Mouse (Mus musculus) lung, postnatal 0 days (tissue): ENCODE measurements around the gene Acsf2. TPM values are rescaled to one million over a fixed set of nuclear protein-coding genes. Genes with fewer than 3 reads are reported as not detected.

ENCODE experiments used
- ATAC-seq: fragments of 200-750 bp; cut with Nextera tagmentation; 2 replicates; pipeline ENCODE4 v1.8.0; 2017; ENCODE audit warnings: moderate library complexity
- DNase-seq: peaks from one replicate; pipeline ENCODE4 v3.0.0-alpha.2; 2016; ENCODE audit warnings: low spot score
- H3K27ac ChIP-seq: fragments of 300-500 bp; sonication (generic); 2 replicates; pipeline ENCODE4 v1.5.1; 2014; ENCODE audit warnings: antibody characterized with exemption, mild to moderate bottlenecking, low read length, mixed read lengths
- H3K27me3 ChIP-seq: fragments of 300-500 bp; sonication (generic); replicated peaks from 2 replicates; pipeline ENCODE4 v1.6.1; 2014; ENCODE audit warnings: low read length, mixed read lengths; ENCODE audit not compliant: insufficient read depth
- H3K36me3 ChIP-seq: fragments of 300-500 bp; sonication (generic); 2 replicates; pipeline ENCODE4 v1.6.1; 2014; ENCODE audit warnings: low read length, mixed read lengths; ENCODE audit not compliant: insufficient read depth
- H3K4me1 ChIP-seq: fragments of 300-500 bp; sonication (generic); 2 replicates; pipeline ENCODE4 v1.6.1; 2014; ENCODE audit warnings: antibody characterized with exemption, low read depth, low read length, mixed read lengths; ENCODE audit not compliant: insufficient read depth
- H3K4me2 ChIP-seq: fragments of 300-500 bp; sonication (generic); replicated peaks from 2 replicates; pipeline ENCODE4 v1.6.1; 2014; ENCODE audit warnings: low read depth, mild to moderate bottlenecking, low read length, moderate library complexity, mixed read lengths
- H3K4me3 ChIP-seq: fragments of 300-500 bp; sonication (generic); 2 replicates; pipeline ENCODE4 v1.5.1; 2014; ENCODE audit warnings: low read depth, low read length
- H3K9ac ChIP-seq: fragments of 300-500 bp; sonication (generic); replicated peaks from 2 replicates; pipeline ENCODE4 v1.6.1; 2014; ENCODE audit warnings: low read depth, mild to moderate bottlenecking
- H3K9me3 ChIP-seq: fragments of 300-500 bp; sonication (generic); 2 replicates; pipeline ENCODE4 v1.6.1; 2016; ENCODE audit warnings: low read length, mixed read lengths
- CTCF ChIP-seq: IDR thresholded peaks from 2 replicates; pipeline ENCODE4 v1.5.1; 2016; ENCODE audit warnings: antibody characterized with exemption, mild to moderate bottlenecking
- EP300 ChIP-seq: IDR thresholded peaks from 2 replicates; pipeline ENCODE4 v1.6.1; 2016; ENCODE audit warnings: antibody characterized with exemption, mild to moderate bottlenecking, control low read depth
- WGBS: fragments of 180-500 bp; shearing (Covaris S2); extraction: QIAGEN DNeasy Blood & Tissue Kit; methylation state at CpG from one replicate; pipeline ENCODE4 v1.1.7; 2014; 5-methylcytosine and 5-hydroxymethylcytosine counted together
- polyA plus RNA-seq: library from polyadenylated mRNA; unstranded; fragments of >200 nt; fragmentation: Nextera tagmentation; extraction: Ambion mirVana; gene quantifications from 2 replicates; pipeline ENCODE4 v1.2.1, GENCODE M21; 2015

Acsf2 gene
- polyA plus RNA-seq, 1 experiment from 2014 or later = 3.4 TPM

- peaks cover 3% of the 10 kb centered on the region for H3K4me1 ChIP-seq
- no peak overlapping the region for H3K9ac ChIP-seq
- H3K4me3 ChIP-seq = no peak overlapping the region
- H3K27ac ChIP-seq = no peak overlapping the region
- ATAC-seq = no peak
- 50% methylated on average over 18 of the region's 18 CpGs for WGBS
- no peaks in the 10 kb centered on the region for H3K9me3 ChIP-seq
- DNase-seq = no peak
- no peak overlapping the region for H3K4me2 ChIP-seq
- TF ChIP-seq CTCF (no peak), EP300 (no peak)
- no peaks in the 10 kb centered on the region for H3K36me3 ChIP-seq
- H3K27me3 ChIP-seq = no peaks in the 10 kb centered on the region
Measured at GRCm38 (mm10) chr11:94544422-94544821, 57.2 kb downstream of the Acsf2 start.

- H3K36me3 ChIP-seq = no peaks in the 10 kb centered on the region
- DNase-seq (peak; percentile 97), ATAC-seq (peak; percentile 75)
- peak overlapping the region; percentile 32 for H3K4me2 ChIP-seq
- H3K27me3 ChIP-seq = no peaks in the 10 kb centered on the region
- no peak overlapping the region for H3K9ac ChIP-seq
- H3K4me1 ChIP-seq = peaks cover 3% of the 10 kb centered on the region
- H3K9me3 ChIP-seq = no peaks in the 10 kb centered on the region
- no peak overlapping the region for H3K27ac ChIP-seq
- H3K4me3 ChIP-seq = no peak overlapping the region
- peak; percentile 97 for TF ChIP-seq CTCF
- TF ChIP-seq EP300 = no peak
- WGBS = 16% methylated on average over 9 of the region's 9 CpGs
Measured at GRCm38 (mm10) chr11:94543932-94544331, 57.7 kb downstream of the Acsf2 start.

GRCm38 (mm10) chr11:94543344-94543743, 58.3 kb downstream of the Acsf2 start:
- Histone ChIP-seq H3K4me1 (peaks cover 3% of the 10 kb centered on the region), H3K4me2 (0 out of 2 replicates have a peak overlapping the region, but pooled peaks have one; percentile 32), H3K27me3 (no peaks in the 10 kb centered on the region), H3K9ac (no peak overlapping the region), H3K9me3 (no peaks in the 10 kb centered on the region), H3K36me3 (no peaks in the 10 kb centered on the region), H3K27ac (no peak overlapping the region), H3K4me3 (no peak overlapping the region)
- ATAC-seq (no peak), DNase-seq (no peak)
- TF ChIP-seq EP300 = no peak
- TF ChIP-seq CTCF = no peak
- 86% methylated on average over 12 of the region's 12 CpGs for WGBS

- ATAC-seq (no peak), DNase-seq (no peak)
- 87% methylated on average over 4 of the region's 4 CpGs for WGBS
- Histone ChIP-seq H3K4me1 (peaks cover 3% of the 10 kb centered on the region; the same call in 1 of the 2 replicates), H3K36me3 (no peaks in the 10 kb centered on the region), H3K27me3 (no peaks in the 10 kb centered on the region), H3K27ac (no peak overlapping the region), H3K4me2 (no peak overlapping the region), H3K4me3 (no peak overlapping the region), H3K9ac (no peak overlapping the region), H3K9me3 (no peaks in the 10 kb centered on the region)
- no peak for TF ChIP-seq CTCF
- no peak for TF ChIP-seq EP300
Measured at GRCm38 (mm10) chr11:94542400-94542799, 59.3 kb downstream of the Acsf2 start.

- ATAC-seq = no peak
- Histone ChIP-seq H3K4me3 (no peak overlapping the region), H3K36me3 (no peaks in the 10 kb centered on the region), H3K27me3 (no peaks in the 10 kb centered on the region), H3K9ac (no peak overlapping the region), H3K27ac (no peak overlapping the region), H3K9me3 (no peaks in the 10 kb centered on the region), H3K4me1 (peaks cover 3% of the 10 kb centered on the region; the same call in 1 of the 2 replicates), H3K4me2 (no peak overlapping the region)
- 79% methylated on average over 7 of the region's 7 CpGs for WGBS
- DNase-seq = no peak
- TF ChIP-seq EP300 (no peak), CTCF (no peak)
Measured at GRCm38 (mm10) chr11:94539761-94540160, 61.9 kb downstream of the Acsf2 start.

GRCm38 (mm10) chr11:94538733-94539292, 62.9 kb downstream of the Acsf2 start:
- Histone ChIP-seq H3K4me3 (no peak overlapping the region), H3K4me1 (peaks cover 2% of the 10 kb centered on the region; the same call in 1 of the 2 replicates), H3K27ac (no peak overlapping the region), H3K9me3 (no peaks in the 10 kb centered on the region), H3K9ac (no peak overlapping the region), H3K36me3 (no peaks in the 10 kb centered on the region), H3K27me3 (no peaks in the 10 kb centered on the region), H3K4me2 (no peak overlapping the region)
- WGBS = 51% methylated on average over 8 of the region's 8 CpGs
- DNase-seq (no peak), ATAC-seq (no peak)
- TF ChIP-seq CTCF (no peak), EP300 (no peak)
